Mouse (Mus musculus): ENCODE results near the gene Scnn1b. TPM values are rescaled to one million over a fixed set of nuclear protein-coding genes. Genes with fewer than 3 reads are reported as not detected.

Scnn1b gene
- polyA plus RNA-seq, 1 experiment from 2014 or later, result not detected

DNA sequence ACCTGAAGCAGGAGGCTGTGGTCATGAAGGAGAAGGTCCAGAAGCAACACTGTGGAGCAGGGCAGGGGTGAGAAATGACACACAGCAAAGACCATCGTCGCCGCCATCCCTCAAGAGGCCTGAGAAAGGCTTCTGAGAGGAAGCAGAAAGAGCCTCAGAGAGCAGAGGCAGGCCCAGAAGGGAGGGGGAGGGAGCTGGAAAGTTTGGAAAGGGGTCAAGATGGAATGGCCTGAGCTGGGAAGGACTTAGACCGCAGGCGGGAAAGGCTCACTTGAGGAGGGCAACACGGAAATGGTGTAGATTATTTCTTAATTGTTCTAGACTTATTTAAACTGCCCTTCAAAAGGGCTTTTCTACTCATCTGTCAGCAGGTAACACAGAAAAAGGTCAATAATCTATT is 68.8 kb downstream of the Scnn1b start:
- Histone ChIP-seq H3K27me3 (ENCODE audit: low read depth, poor library complexity, severe bottlenecking) (no peaks in the 10 kb centered on the region), H3K9me3 (replicated peaks) (no peaks in the 10 kb centered on the region), H3K36me3 (peaks cover 41% of the 10 kb centered on the region), H3K4me3 (no peak overlapping the region), H3K4me1 (no peaks in the 10 kb centered on the region), H3K27ac (no peak overlapping the region)
- 78% methylated on average over 6 of the region's 6 CpGs for WGBS
- DNase-seq (ENCODE audit: low spot score), result no peak

DNA sequence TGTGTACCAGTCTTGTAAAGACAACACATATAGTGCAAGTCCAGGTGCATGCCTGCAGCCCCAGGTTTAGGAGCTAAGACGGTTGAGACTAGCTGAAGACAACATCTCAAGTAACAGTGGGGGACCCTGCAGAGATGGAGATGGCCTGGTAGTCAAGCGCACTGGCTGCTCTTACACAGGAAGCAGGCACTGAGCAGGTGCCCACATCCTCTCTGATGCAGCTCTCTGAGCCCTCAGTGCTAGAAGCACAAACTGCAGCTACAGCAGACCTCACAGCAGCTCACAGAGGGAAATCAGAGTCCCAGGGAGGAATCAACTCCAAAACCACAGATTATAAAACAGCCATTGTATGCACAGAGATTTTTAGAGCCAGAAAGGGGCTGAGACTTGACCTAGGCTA is 69.5 kb downstream of the Scnn1b start:
- Histone ChIP-seq H3K36me3 (peaks cover 35% of the 10 kb centered on the region), H3K9me3 (replicated peaks) (no peaks in the 10 kb centered on the region), H3K27me3 (ENCODE audit: low read depth, poor library complexity, severe bottlenecking) (no peaks in the 10 kb centered on the region), H3K4me3 (no peak overlapping the region), H3K4me1 (no peaks in the 10 kb centered on the region), H3K27ac (no peak overlapping the region)
- no peak for DNase-seq (ENCODE audit: low spot score)
- 94% methylated on average over 2 of the region's 2 CpGs for WGBS

DNA sequence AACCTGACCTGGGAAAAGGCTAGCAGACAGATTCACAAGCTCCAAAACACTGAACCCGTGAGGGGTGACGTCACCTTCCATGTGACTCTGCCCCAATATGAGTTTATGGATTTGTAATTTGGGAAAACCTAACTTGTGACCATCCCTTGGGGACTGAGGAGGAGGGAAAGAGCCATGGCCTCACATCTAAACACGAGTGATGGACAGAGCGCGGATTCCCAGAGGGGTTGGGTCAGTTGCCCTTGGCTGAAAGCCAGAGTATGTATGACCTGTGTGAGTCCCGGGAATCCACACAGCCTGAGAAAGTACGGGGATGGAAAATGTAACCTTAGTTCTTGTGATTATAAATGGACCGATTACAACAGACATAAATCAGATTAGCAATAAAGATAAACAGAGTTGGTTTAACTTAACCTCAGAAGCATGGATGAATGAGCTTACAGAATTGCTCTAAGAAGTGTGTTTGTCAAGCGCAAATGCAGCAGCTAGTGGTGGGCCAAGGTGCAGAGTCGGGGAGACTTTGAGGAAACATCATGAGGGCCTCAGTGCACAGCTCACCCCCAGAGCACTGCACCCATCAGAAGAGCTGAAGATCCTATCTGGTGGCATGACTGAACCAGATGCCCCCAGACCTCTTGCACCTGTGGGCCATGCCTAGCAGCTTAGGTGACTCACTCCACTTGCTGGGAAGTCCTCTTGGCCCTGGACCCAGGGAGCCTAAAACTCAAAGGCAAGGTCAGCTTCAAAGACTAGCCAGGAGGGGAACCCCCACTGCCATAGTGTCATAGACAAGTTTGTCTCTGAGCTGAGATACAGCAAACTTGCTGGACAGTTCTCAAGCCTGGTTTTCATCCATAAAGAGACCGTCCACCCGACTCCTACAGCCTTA is 71.3 kb downstream of the Scnn1b start:
- no peak for DNase-seq (ENCODE audit: low spot score)
- no peak overlapping the region for H3K27ac ChIP-seq
- no peaks in the 10 kb centered on the region for H3K27me3 ChIP-seq (ENCODE audit: low read depth, poor library complexity, severe bottlenecking)
- no peaks in the 10 kb centered on the region for H3K9me3 ChIP-seq (replicated peaks)
- H3K36me3 ChIP-seq, result peaks cover 23% of the 10 kb centered on the region
- H3K4me3 ChIP-seq, result no peak overlapping the region
- 86% methylated on average over 12 of the region's 12 CpGs for WGBS
- no peaks in the 10 kb centered on the region for H3K4me1 ChIP-seq

DNA sequence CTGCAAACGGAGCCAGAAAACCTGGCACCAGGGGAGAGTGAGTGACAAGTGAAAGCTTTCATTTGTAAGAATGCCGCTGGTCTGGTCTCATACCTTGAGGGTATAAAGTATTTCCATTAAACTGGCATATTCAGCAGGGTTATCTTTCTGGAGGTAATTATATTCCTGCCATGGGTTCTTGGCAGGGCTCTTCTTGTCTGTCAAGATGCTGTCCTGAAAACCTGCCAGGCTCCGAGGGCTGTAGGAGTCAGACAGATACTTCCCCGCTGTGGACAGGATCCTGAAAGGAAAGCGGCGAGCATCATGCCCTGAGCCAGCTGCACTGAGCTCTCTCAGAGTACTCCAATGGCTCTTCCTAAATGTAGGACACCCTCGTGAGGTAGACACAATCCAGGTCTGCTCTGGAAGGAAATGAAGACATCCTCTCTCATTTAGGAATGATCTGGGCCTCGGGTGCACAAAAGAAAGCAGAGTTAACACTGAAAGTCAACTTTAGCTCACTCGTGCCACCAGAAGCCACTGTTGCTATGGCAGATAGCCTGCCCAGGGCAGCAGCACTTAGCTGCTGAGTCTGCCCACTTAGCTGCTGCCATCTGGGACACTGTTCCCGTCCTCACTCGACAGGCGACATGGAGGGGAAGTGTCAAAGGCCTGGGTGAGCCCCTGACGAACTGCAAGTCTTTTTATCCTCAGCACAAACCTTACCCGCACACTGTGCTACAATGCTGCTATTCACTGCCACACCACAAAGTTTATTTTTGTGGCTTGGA is 72.2 kb downstream of the Scnn1b start:
- 75% methylated on average over 14 of the region's 14 CpGs for WGBS
- Histone ChIP-seq H3K27me3 (ENCODE audit: low read depth, poor library complexity, severe bottlenecking) (no peaks in the 10 kb centered on the region), H3K27ac (no peak overlapping the region), H3K4me3 (no peak overlapping the region), H3K4me1 (no peaks in the 10 kb centered on the region), H3K36me3 (peaks cover 22% of the 10 kb centered on the region), H3K9me3 (replicated peaks) (no peaks in the 10 kb centered on the region)
- DNase-seq (ENCODE audit: low spot score), result no peak

- Histone ChIP-seq H3K27ac (no peak overlapping the region), H3K9me3 (replicated peaks) (no peaks in the 10 kb centered on the region), H3K36me3 (peaks cover 27% of the 10 kb centered on the region), H3K4me1 (no peaks in the 10 kb centered on the region), H3K4me3 (no peak overlapping the region), H3K27me3 (ENCODE audit: low read depth, poor library complexity, severe bottlenecking) (no peaks in the 10 kb centered on the region)
- 82% methylated on average over 8 of the region's 8 CpGs for WGBS
- DNase-seq (ENCODE audit: low spot score), result no peak
Observed at GRCm38 (mm10) chr7:121938124-121938891, 73.5 kb downstream of the Scnn1b start.

DNA sequence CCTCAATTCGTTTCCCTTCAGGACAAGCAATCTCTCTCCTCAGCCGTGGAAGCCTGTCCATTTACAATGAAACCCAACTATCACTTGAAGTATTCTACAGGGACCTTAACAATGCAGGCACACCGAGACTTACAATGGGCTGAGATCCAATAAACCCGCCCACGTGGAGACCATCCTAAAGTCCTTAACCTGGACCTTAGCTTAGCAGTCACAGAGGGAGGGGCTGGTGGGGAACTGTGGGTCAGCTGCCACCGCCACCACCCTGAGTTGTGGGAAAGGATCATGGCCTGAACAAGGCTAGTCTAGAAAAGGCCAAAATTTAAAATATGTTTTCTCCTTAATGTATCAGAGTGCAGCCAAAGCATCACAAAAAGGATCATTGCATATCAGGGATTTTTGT is 74.4 kb downstream of the Scnn1b start:
- Histone ChIP-seq H3K4me3 (no peak overlapping the region), H3K4me1 (no peaks in the 10 kb centered on the region), H3K36me3 (peaks cover 34% of the 10 kb centered on the region), H3K27me3 (ENCODE audit: low read depth, poor library complexity, severe bottlenecking) (no peaks in the 10 kb centered on the region), H3K27ac (no peak overlapping the region), H3K9me3 (replicated peaks) (no peaks in the 10 kb centered on the region)
- DNase-seq (ENCODE audit: low spot score), result no peak
- 75% methylated on average over 6 of the region's 6 CpGs for WGBS

DNA sequence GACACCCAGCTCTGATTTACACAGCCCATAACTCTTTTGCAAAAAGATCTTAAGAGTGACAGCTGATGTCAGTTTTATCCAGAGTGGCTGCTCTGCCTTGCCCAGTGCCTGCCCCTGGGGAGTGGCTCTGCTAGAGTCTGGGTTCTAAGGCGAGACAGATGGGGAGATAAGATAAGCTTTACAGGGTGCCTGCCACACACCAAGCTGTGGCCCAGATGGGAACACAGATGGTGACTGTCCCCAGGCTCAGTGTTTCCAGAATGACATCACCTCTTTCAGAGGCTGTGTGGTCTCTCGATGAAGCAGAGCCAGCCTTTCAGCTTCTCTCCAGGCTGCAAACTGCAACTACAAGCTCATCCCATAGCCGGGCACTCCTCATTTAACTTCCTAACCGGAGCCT is 74.9 kb downstream of the Scnn1b start:
- Histone ChIP-seq H3K9me3 (replicated peaks) (no peaks in the 10 kb centered on the region), H3K27ac (no peak overlapping the region), H3K36me3 (peaks cover 34% of the 10 kb centered on the region), H3K4me3 (no peak overlapping the region), H3K27me3 (ENCODE audit: low read depth, poor library complexity, severe bottlenecking) (no peaks in the 10 kb centered on the region), H3K4me1 (no peaks in the 10 kb centered on the region)
- 35% methylated on average over 4 of the region's 4 CpGs for WGBS
- no peak for DNase-seq (ENCODE audit: low spot score)

DNA sequence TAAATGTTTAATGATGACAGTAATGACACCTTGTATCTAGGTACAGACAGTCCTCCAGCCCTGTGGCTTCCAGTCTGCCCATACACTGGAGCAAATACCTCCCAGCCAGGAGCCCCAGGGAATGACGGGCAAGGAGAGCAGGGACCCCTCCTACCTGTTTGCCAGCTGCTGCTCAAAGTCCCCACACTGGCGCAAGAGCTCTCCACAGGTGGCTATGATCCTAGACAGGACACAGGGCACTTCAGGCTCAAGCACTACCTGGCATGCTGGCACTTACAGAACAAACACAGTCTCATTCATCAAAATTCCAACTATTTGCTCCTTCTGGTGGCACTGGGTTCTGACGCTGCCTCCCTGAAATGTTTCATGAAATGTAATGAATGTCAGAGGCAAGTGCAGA is 76.2 kb downstream of the Scnn1b start:
- DNase-seq (ENCODE audit: low spot score), result no peak
- H3K4me1 ChIP-seq, result no peaks in the 10 kb centered on the region

DNA sequence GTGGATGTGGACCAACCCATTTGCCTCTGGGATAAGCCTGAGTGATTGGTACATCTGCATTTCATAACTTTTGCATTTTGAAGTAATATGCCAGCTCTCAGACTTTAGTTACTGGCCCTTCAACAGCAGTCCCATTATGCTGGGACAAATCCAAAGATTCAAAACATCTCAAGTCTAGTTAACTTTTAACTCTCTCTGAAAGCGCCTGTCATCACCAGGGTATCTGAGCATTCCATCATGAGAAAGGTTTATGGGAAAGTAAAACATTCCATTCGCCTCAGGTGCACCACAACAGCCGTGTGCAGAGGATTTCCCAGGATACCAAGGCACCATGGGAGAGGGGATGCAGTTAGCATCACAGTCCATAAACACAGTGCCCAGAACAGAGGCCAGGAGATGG is 76.8 kb downstream of the Scnn1b start:
- no peaks in the 10 kb centered on the region for H3K4me1 ChIP-seq
- H3K4me3 ChIP-seq, result no peak overlapping the region
- H3K36me3 ChIP-seq, result peaks cover 23% of the 10 kb centered on the region
- no peak overlapping the region for H3K27ac ChIP-seq
- no peaks in the 10 kb centered on the region for H3K27me3 ChIP-seq (ENCODE audit: low read depth, poor library complexity, severe bottlenecking)
- no peak for DNase-seq (ENCODE audit: low spot score)
- WGBS, result 81% methylated on average over 3 of the region's 3 CpGs
- H3K9me3 ChIP-seq (replicated peaks), result no peaks in the 10 kb centered on the region

More for the DNA sequence above, 76.2 kb downstream of the Scnn1b start:
- Histone ChIP-seq H3K36me3 (peaks cover 27% of the 10 kb centered on the region), H3K27me3 (ENCODE audit: low read depth, poor library complexity, severe bottlenecking) (no peaks in the 10 kb centered on the region), H3K4me3 (no peak overlapping the region), H3K9me3 (replicated peaks) (no peaks in the 10 kb centered on the region), H3K27ac (no peak overlapping the region)
- 86% methylated on average over 3 of the region's 3 CpGs for WGBS

GRCm38 (mm10) chr7:121942371-121942770 is 77.5 kb downstream of the Scnn1b start:
- Histone ChIP-seq H3K36me3 (peaks cover 21% of the 10 kb centered on the region), H3K27ac (no peak overlapping the region), H3K4me1 (no peaks in the 10 kb centered on the region), H3K4me3 (no peak overlapping the region), H3K27me3 (ENCODE audit: low read depth, poor library complexity, severe bottlenecking) (no peaks in the 10 kb centered on the region), H3K9me3 (replicated peaks) (no peaks in the 10 kb centered on the region)
- WGBS, result 94% methylated on average over 2 of the region's 2 CpGs
- no peak for DNase-seq (ENCODE audit: low spot score)

DNA sequence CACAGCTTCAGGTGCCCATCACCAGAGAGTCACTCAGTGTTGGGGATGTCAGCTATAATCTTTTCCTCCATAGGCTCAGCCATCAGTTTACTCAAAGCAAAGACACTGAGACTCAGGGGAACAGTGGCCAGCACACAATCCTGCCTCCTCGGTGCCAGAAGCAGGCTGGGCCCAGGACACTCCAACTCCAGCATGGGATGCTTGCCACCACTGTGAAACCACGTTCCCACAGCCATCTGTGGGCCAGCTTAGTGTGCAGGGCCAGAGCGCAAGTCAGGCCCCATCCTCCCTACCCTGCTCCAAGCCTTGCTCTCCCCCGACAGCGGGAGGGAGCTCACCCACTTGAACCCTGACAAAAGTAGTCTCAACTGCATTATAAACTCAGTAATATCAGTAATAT is 81.4 kb downstream of the Scnn1b start:
- H3K9me3 ChIP-seq (replicated peaks), result no peaks in the 10 kb centered on the region
- H3K27ac ChIP-seq, result no peak overlapping the region
- peaks cover 43% of the 10 kb centered on the region for H3K36me3 ChIP-seq
- H3K4me3 ChIP-seq, result no peak overlapping the region
- H3K4me1 ChIP-seq, result no peaks in the 10 kb centered on the region
- no peaks in the 10 kb centered on the region for H3K27me3 ChIP-seq (ENCODE audit: low read depth, poor library complexity, severe bottlenecking)
- WGBS, result 91% methylated on average over 5 of the region's 5 CpGs
- DNase-seq (ENCODE audit: low spot score), result no peak

DNA sequence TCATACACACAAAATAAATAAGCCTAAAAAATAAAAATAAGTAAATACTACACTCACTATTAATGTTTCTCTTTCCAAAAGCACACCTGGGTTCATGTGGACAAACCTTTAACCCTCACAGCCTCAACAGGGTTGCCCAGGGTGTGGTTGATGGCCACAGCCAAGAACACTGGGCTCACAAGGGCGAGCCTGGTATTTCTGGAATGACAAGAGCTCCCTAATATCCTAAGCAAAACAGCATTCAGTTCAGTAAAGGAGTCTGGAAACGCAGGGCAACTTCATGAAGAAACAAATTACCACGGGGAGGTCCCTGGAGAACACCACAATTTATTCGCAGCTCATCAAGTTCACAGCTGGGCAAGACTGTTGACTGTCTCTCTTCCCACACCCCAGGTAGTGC is 82.7 kb downstream of the Scnn1b start:
- Histone ChIP-seq H3K27me3 (ENCODE audit: low read depth, poor library complexity, severe bottlenecking) (no peaks in the 10 kb centered on the region), H3K9me3 (replicated peaks) (no peaks in the 10 kb centered on the region), H3K4me3 (no peak overlapping the region), H3K36me3 (peaks cover 38% of the 10 kb centered on the region), H3K4me1 (no peaks in the 10 kb centered on the region), H3K27ac (no peak overlapping the region)
- no peak for DNase-seq (ENCODE audit: low spot score)
- WGBS, result 80% methylated on average over 4 of the region's 4 CpGs

Data from limb, embryonic 10.5 days (tissue).